Mouse (Mus musculus) cerebellum, adult 11-12 months (tissue): ENCODE measurements at regions not wholly inside any gene's neighbourhood (a gene's known extent, or its start where the extent isn't known, plus 50 kb on each side); places are given as distances from the start of the nearest gene placed in this dataset.

Experiments used
- DNase-seq: peaks from one replicate; pipeline ENCODE4 v3.0.0; 2022

DNA sequence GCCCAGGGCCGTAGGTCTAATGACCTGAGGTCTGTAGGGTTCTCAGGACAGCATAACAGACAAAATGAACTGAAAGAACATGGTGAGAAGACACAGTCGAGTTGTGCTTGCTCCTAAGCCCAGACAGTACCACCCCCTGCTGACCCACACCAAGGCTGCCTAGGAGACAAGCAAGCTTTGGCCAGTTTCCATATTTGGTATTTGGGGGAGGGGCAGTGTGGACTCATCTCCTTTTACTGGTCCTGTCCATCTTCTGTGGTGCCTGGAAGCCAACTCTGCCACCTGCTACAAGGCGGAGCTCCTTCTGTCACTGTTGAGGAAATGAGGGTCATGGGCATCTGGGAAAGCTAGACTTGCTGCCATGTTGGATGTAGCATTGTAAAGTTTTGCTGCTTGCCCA, 68.9 kb downstream of the Tex29 start:
- DNase-seq, result no peak

DNA sequence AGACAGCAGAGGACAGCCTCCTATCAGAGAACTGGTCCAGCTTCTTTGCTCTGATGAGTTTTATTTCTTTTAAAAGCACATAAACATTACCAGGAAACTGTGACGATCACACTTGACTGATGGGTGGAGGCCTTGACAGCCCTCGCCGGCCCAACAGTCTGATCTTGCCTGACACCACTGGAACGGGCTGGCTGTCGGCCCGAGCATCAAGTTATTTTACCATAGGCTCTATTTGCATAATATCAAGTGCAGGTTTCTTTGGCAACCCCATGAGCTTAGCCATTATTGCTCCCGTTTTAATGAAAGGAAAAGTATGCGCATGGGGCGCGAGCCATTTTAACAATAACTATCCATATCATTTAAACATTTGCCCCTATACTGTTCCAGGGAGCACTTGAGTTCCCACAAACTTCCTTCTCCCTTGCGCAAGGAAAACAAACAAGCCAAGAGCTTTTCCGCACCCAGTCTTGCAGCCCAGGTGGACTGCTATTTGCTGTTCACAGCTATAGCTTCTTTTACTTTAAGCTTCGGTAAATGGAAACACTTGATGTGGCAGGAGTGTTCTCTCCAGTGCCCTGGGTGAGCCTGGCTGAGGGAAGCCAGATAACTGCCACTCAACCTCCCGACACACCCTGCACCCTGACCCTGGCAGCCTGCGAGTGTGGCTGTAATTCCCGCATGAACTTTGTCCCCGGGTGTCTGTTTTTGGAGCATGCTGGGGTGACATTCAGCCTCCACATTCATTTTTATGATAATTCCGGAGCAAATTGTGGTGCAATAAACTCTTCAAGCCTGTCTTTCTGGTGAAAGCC, 71.6 kb downstream of the Tex29 start:
- no peak for DNase-seq

- DNase-seq, result no peak
These were observed 72.3 kb downstream of the Tex29 start for GRCm38 (mm10) chr8:11912451-11913128.

DNA sequence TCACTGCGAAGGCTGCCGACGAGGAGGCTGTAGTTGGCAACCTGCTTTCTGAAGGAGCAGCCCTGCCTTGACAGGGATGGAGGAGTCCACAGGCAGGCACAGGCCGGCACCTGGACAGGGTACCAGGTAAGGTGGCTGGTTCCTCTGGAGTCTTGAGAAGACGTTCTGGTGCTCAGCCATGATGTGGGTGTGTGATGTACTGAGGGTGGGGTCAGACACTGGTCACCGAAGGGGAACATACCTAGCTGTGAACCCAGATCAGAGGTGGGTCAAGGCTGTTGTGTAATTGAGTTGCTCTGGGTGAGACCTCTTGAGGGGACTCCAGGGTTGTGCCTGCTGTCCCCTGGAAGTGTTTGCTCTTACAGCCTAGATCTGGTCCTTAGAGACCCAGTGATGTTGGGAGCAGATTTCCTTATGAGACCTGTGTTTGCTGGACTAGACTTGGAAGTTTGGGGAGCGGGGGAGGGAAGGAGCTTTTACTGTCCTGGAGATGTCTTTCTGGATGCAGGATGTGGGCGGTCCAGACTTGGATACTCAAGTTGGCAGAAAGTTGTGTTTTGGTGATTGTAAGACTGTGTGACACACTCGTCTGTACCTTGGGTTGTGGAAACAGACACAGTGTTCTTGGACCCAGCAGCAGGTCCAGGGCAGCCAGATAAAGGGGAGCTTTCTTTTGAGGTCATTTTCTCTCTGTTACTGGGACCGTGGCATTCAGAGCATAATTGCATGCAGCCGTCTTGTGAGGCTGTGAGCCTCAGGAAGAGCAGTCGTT, 73.0 kb downstream of the Tex29 start:
- DNase-seq, result no peak

GRCm38 (mm10) chr8:11914131-11914530, 73.9 kb downstream of the Tex29 start:
- no peak for DNase-seq

DNA sequence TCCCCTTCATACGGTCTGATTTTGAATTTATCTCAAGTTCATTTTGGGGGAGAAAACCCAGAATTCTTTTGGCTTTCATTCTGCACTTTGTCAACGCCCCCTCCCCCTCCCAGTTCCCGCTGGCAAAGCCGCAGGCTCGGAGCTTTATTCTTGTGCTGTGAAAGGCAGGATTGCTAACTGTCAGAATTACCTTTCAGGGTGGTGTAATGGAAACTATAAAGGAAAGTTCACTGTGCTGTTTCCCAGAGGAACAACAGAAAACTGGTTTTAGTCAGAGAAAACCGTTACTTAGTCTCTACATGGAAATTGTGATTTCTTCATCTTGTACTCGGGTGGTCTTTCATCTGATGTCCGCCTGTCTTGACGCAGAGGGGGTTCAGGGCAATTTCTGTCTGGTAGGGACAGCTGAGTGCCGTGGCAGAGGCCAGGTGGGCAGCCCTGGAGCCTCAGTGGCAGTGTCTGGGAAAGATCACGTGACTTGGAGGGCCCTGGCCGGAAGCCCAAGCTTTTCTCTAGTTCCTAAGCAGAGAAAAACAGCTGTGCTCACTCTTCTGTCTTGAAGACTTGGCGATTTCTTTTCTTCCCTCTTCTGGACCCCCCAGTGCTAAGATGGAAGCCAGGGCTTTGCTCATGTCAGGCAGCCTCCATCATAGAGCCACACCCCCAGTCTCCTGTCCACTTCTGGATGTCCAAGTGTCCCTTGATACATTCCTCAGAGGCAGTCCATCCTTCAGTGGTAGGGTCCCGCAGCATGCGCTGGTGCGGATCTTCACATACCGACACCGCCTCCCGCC, 74.6 kb downstream of the Tex29 start:
- no peak for DNase-seq

DNA sequence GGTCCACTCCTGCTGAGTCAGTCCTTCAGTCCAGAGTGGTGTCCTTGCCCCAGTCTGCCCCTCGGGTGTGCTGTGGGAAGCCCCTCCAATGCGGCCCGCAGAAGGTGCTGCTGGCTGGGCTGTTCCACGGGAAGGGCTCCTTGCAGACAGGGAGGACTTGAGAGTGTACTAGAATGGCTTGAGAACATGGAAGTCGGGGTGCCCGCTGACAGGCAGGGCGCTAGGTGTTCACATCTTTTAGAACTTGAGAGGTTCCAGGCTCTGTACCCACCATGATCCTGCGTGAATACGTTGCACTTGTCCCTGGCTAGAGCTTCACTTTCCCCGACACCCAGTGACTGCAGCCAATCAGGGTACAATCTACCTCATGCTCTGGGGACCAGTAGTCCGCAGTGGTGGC, 75.4 kb downstream of the Tex29 start:
- no peak for DNase-seq

GRCm38 (mm10) chr8:11919876-11920275, 79.6 kb downstream of the Tex29 start:
- DNase-seq, result no peak

DNA sequence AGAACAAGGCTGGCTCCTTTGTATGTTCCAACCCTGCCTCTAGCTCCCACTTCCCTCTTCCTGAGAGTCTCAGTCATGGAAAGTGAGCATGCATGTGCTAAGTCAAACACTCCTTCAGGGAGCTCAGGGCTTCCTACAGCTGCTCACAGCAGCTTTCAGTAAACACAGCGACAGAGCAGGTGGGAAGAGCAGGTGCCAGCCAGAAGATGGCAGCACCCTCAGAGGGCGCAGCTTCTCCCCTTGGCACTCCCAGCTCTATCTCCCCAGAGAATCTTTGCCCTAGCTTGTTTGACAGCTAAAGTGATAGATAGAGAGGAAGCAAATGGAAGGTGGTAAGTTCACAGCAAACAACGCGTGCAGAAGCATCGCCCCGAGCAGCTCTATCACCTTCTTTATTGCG, 82.8 kb downstream of the Tex29 start:
- DNase-seq, result no peak

DNA sequence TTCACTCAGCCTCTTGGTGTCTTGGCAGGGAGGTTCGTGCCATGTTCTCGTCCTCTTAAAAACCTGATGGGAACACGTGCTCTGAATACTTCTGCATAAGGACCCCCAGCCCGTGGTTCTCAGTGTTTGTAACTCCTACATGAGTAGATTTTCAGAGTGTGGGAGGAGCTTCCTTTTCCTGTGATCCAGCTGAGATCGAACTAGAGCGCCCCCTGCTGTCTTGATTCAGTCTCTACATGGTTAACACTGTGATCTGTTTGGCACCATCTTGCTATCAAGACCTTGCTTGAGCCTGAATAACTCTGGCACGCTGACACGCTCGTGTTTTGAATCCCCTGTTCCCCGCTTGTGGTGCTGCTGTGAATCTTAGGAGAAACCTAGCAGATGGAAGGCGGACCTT, 83.9 kb downstream of the Tex29 start:
- DNase-seq, result peak; percentile 61

- DNase-seq, result peak; percentile 19
These were observed 102.6 kb downstream of the Tex29 start for GRCm38 (mm10) chr8:11942892-11943332.

- no peak for DNase-seq
These were observed 107.5 kb downstream of the Tex29 start for GRCm38 (mm10) chr8:11947766-11948165.

DNA sequence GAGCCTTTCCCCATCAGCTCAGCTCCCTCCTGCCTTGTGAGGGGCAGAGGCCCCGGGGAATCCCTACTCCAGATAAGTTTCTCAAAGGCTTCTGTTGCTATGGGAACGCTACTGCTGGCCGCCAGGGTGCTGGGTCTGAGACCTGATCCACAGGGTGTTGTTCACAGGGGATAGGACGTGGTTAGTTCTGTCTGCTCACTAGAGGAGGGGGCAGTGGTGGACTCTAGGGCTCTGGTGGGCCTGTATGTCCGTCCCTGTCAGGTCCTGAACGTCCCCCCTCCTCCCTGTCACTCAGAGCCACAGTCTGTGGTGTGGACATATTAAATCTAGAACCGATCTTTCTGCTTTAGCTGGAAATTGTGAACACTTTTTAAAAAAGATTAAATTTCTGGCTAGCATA, 116.0 kb downstream of the Tex29 start:
- no peak for DNase-seq

- DNase-seq, result peak; percentile 10
These were observed 116.9 kb downstream of the Tex29 start for GRCm38 (mm10) chr8:11957046-11957783.

DNA sequence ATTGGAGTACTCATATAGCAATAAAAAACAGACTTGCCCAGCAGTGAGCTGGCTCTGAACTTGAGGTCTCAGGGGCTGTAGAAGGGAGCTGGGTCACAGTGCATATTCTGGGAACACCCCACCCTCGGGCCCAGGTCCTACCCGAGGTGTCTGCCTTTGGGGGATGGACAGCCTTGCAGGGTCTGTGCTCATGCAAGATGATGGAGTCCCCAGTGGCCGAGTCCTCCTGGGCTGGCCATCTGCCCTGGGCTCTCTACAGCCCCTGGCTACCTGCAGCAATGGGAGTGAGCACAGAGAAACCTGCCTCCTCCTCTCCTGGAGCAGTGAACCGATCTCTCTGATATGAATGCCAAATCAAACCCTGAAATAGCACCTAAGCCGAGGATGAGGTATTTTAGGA, 117.9 kb downstream of the Tex29 start:
- no peak for DNase-seq

DNA sequence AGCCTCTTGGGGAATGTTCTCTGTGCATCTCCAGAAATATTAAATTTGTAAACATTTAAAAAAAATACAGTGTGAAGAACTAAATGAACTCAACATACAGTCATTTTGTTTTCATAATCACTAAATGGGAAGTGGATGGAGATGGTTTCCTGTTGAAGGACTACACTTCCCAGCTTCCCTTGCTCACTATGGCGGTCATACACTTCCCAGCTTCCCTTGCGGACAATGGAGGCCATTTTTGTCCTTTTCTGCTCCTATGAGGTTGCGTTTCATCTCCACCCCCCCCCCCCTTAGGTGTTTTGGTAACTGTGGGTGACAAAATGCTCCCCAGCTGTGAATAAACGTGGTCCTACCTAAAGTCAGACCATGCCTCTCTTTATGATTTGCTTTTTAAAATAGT, 119.2 kb downstream of the Tex29 start:
- no peak for DNase-seq

DNA sequence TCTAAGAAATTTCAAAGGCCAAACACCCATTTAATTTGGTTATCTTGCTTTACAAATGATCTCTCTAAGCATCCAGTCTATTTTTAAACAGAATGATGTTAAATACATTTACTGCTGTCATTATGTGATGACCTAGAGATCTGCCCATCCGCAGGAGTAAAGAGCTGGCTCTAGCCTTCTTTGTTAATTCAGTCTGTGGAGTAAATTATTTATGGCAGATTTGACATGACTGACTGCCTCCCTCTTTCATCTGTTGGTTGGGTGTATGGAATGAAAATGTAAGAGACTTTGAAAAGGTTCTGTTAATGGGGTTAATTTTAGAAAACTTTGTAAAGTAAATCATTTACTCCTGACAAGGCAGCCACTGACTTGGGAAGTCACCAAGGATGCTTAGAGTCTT, 123.3 kb downstream of the Tex29 start:
- DNase-seq, result no peak

DNA sequence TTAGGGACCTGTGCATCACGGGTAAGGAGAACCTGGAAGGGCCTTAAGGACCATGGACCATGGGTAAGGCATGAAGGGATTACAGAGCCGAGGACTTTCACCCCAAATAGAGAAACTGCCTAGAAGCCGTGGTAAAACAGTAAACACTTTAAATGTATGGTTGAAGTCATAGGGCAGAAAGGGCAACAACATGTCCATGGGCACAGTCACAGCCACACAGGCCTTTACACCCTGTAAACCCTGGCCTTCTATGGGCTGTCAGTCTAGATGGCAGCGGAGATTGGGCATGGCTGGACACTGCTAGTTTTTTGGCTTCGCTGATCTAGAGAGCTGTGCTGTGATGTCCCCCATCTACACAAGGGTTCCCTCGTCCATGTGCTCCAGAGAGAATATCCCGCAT, 127.4 kb downstream of the Tex29 start:
- no peak for DNase-seq

GRCm38 (mm10) chr8:11970515-11970914, 130.2 kb downstream of the Tex29 start:
- no peak for DNase-seq

DNA sequence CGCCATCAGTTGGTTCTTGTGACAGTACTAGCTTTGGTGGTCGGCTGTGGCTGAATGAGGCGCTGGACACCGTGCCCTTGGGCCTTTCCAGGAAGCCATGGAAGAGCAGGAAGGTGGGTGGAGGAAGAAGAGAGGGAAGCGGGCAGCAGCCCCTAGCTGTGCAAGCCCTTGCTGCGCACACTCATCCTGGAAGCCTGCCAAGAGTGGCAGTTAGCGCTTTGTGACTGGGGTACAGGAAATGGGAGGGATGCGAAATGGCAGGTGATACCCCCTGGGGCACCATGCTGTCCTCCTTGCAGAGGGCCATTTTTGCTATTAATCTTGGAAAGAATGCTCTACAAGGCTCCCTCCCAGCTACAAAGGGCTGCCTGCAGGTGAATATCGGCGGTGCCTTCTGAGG, 133.2 kb downstream of the Tex29 start:
- no peak for DNase-seq

DNA sequence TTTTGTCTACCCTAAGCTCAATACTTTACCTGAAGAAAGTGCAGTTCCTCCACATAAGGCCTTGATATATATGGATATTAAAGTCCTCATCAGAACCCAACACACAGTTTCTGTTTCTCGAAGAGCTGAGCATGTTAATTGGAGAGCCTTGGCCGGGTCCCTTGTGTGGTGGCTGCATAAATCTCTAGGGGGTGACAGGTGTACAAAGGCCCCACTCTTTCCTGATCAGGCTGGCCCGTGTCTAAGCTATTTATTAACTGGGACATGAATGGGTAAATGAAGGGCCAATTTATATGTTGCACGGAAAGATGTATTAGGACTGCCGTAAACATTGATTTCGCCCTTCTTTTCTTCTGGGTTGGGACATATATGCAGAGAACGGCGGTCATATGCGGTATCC, 136.8 kb downstream of the Tex29 start:
- no peak for DNase-seq

- DNase-seq, result no peak
These were observed 138.8 kb downstream of the Tex29 start for GRCm38 (mm10) chr8:11979056-11979455.
